Mouse (Mus musculus): ENCODE results near the gene Cdrt4.

The Cdrt4 gene

DNA sequence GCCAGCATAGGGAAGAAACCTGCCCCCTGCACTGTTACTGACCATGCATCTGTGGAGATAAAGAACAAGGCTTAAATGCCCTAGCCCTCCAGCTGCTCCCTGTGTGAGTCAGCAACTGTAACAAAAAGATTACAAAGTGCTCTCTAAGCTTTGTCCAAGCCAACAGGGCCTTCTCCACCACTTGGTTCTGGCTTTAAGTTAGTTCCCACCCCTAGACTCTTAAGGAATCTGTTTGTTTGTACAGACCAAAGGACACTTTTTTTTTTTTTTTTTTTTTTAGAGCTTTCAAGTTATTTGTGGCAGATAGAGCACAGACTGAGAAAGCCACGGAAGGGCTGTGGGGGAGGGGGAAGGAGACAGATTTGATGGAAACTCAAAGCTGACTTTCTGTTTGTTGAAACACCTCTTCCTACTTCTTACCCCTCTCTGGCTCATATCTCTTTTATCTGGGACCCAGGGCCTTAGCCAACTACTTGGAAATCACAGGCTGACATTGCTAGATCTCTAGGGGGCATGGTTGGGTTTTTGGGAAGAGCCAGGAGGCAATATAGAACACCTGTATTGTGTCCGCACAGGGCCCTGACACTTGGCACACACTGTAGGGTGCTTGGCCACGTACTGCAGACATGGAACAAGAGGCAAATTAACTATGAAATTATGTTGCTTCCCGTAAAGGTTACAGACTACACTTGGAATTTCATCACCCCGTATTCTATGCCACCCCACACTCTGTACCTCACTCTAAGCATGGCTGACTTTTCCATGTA is 44.9 kb downstream of the Cdrt4 start:
- in situ Hi-C loops (cut with MboI, MseI) = no loop called here

DNA sequence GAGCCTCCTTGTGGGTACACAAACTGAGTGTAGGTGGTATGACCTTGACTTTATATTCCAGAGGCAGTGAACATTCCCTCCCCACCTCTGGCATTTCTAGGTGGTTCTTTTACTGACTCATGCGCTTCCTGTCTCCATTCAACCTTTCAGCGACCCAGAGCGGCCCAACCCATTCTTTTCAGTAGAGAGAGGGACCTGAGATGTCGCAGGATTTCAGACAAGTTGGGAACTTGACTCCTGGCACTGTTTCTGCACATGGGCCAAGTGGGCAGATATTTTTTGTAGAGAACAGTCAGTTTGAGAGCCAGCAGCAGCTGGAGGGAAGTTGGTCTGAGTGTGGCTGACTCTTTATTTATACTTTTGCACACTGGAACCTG is 45.5 kb downstream of the Cdrt4 start:
- in situ Hi-C loops (cut with MboI, MseI) = no loop called here

DNA sequence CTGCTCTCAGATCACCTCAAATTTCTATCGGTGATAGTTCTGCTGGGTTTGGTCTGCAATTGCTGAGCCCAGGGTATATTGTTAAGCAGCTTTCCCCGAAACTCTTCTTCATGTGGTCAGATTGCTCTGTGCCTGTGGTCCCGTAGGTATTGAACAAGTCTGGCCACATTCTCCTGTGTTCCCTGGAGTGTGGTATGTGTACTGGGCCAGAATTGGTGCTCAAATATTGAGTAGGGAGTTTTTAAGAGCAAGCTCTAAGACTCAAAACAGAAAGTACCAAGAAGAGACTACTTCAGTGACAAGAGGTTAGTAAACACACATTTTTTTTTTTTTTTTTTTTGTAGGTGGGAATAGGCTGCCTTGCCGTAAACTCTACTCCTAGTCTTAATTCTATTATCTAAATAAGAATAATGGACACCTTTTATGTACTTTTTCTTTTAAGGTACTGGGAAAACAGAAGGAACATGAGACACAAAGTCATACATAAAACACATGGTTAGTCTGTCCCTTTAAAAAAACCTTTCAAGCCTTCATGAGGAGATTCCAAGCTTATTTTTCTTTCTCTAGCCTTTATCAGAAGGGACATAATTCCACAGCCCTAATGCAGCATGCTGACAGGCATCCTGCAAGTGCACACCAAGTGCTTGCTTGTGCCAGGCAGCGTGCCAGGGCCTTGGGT is 46.2 kb downstream of the Cdrt4 start:
- in situ Hi-C loops (cut with MboI, MseI) = no loop called here

DNA sequence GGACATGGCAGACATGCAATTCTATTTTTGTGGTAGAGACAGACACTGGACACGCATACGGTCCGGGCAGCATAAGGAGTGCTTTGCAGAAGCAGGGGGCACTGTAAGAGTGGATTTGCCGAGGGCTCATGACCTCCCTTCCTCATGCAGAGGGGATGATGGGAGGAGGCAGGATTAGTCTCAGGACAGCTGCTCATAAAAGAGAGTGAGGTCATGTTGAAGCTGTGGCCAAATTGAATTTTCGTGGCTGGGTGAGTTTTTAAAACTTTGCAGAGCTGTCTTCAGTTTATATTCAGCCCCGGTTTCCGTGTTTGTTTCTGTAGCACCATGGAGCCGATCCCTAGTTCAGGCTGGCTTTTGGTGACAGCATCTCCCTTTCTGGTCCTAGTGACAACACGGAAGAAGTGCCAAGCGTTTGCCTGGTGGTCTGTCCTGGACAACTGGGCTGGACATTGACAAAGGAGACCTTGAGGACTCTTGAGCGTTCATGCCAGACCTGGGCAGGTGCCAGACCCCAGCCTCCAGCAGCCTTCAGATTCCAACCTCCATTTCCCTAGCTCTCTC is 46.8 kb downstream of the Cdrt4 start:
- in situ Hi-C loops (cut with MboI, MseI) = no loop called here

DNA sequence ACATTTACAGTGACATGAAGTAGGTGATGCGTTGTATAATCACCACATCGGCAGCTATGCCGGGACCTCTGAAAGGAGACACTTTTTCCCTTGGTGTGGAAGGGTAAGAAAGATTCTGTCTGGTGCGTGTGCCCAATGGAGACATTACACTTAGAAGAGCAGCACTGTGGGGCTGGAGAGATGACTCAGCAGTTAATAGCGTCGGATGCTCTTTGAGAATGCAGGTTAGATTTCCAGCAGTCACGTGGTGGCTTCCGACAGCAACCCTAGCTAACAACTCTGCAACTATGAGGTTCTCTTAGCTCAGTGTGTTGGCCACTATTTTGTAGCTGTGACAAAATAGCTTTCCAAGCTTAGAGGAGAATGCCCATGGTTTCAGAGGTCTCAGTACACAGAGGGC is 49.1 kb downstream of the Cdrt4 start:
- in situ Hi-C loops (cut with MboI, MseI) = no loop called here

DNA sequence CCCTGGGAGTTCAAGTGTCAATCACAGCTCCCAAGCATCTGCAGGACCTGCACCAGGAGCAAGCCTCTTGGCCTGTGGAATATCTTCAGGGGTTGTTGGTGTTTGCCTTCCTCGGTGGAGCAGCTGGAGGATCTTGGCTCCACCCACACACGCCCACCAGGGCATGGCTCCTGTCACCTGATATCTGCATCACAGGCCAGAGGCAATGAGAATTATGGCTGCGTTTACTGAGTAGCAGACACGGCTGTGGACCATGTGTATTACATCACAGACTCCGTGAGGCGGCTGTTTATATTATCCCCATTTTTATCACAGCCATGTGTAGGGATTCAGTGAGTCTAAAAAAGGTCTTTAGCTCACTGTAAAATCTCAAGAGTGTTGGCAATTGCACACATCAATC is 53.6 kb downstream of the Cdrt4 start:
- in situ Hi-C loops (cut with MboI, MseI) = no loop called here

DNA sequence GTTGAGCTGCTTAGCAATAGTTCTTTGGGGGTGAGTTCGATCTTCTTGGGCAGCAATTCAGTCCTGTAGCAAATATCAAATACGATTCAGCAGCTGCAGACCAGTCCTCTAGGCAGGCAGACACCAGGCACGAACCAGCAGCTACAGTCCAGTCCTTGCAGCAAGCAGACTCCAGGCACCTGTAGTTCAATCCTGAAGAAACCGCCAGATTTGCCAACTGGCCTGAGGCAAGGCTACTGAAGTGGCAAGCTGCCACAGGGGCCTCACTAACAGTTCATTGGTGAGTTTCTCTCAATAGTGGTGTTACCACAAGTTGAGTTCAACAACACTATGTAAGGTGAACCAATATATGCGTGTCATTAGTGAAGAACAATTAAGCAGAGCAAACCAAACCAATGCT is 56.4 kb downstream of the Cdrt4 start:
- in situ Hi-C loops (cut with MboI, MseI) = no loop called here

DNA sequence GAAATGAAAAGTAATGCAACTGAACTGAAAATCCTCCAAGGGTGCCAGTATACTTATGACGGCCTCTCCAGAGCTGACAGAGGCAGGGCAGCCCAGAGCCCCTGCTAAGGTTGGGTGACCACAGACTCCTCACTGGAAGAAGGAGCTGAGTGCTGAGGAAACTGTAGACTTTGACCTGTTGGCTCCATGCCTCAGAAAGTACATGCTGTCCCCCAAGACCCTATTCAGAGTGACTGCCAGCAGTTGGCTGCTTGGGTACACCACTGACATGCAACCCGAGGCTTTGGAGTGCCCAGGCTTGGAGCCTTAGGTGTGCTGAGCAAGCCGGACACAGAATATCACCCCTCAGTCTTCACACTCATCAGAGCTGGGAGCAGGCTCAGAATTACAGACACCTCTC is 57.0 kb downstream of the Cdrt4 start:
- in situ Hi-C loops (cut with MboI, MseI) = no loop called here

DNA sequence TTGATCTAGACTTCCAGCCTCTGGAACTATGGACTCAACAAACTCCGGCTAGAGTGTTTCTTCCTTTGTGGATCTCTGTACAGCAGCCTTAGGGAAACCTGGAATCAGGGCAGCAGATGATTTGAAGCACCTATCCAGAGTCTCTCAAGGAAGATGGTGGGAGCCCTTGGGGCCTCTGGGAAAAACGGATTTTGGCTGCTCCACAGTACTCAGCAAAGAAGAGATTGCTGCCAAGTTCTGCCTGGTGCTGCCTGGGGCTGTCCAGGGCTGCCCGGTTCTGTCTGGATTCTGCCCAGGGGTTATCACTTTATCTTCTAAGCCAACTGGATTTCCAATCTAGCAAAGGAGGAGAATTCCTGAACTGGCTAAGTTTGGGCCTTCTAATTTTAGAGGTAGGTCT is 58.8 kb downstream of the Cdrt4 start:
- in situ Hi-C loops (cut with MboI, MseI) = no loop called here

DNA sequence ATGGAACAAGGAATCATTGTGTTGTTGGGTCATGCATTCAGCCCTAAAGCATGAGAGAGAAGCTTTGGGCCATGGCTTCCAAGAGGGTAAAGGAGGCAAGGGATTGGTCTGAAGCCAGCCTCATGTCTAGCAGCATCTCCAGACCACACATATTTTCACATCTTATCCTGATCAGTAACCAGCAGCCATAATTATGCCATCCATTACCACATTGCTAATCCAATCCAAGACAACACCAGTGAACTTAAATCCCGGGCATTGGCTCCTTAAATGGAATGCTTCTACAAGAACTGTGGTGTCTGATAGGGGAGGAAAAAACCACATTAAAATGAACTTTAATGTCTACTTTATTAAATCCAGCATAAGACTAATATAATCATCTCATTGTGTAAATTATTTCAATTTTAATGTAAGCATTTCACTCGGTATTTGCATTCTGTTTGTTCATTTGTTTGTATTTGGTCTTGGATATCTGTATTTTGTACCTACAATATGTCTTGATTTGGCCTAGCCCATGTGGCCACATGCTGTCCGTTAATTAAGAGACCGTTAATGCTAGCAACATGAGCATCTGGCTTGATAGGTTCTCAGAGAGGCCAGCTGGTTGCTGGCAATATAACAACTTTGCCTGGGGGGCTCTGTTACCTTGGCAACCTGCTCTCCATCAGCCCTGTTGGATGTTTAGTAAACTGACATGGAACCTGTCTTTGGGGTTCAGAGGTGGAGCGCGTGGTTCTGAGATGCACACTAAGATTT is 66.5 kb downstream of the Cdrt4 start:
- in situ Hi-C loops (cut with MboI, MseI) = no loop called here

DNA sequence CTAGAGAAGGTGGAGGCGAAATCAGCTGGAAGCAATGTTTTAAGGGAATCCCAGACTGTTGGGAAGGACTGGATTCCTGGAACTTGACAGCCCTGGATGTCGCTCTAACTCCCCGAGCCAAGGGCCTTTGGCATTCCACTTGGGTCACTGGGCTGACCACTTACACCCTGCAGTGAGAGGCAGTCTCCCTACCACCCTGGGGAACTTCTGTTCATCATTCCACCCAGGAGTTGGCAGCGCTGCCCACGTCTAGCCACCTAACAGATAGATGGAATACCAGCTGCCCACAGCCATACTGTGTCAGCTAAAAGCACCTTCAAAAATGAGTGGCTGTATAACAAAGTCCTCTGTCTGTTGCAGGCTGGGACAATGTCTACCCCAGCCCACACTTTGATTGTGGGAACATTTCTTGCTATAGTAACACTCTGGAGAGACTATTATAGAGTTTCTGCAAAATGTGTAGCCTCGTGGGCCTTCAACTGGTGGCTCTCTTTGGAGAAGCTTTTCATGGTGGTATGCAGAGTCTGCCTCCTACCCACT is 67.2 kb downstream of the Cdrt4 start:
- in situ Hi-C loops (cut with MboI, MseI) = no loop called here

DNA sequence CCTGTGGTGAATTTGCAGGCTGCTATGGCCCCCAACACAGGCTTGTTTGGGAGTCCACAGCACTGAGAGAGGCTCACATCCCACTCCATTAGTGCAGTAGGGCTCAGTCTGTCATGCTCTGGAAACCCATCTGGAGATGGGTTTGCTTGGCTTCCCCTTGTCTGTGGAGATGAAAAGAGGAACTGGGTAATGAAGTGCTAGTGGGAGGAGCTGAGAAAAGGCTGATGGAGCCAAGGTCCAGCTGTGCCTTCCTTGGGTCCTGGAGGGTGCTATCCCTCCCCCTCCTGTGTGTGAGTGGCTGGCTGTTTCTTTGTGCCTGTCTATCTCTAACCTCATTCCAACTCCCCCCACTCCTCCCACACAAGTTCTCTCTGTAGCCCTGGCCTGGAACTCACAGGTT is 69.6 kb downstream of the Cdrt4 start:
- in situ Hi-C loops (cut with MboI, MseI) = no loop called here

DNA sequence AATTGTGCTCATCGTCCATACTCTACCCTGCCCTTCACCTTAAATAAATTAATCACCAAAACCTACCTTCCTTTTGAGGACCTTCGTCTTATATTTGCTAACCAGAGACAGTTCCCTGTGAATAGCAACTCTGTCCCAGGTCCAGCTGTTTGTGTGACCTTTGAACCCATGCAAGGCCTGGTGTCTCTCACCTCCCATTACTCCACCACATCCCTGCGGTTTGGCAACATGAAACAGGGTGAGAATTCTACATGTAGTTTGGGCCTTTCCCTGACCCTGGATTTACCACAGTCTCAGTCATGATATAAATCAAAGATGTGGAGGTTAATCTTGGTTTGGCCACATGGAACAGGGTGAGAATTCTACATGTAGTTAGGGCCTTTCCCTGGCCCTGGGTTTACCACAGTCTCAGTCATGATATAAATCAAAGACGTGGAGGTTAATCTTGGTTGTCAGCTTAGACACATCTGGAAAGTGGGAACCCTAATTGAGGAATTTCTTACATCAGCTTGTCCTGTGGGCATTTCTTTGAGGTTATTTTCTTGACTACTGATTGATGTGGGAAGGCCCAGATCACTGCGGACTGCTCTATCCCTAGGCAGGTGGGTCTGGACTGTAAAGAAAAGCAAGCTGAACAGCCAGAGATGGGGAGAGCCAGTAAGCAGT is 70.3 kb downstream of the Cdrt4 start:
- in situ Hi-C loops (cut with MboI, MseI) = no loop called here

DNA sequence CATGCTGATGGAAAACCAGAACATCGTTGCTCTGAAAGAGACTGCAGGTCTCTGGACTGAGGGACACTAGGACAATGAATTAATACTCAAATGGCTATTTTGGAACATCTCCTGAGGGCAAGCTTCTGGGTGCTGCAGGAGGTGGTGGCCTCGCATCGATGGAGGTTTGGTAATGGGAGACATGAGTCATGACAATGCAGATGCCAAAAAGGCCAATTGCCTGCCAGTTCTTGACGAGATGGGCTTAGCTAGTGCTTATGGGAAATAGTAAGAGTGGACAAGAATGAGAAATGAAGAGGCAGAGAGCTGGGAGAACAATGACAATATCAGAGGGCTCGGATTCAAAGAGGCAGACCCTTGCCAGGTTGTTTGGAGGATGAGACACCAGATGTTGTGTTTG is 72.5 kb downstream of the Cdrt4 start:
- in situ Hi-C loops (cut with MboI, MseI) = no loop called here

DNA sequence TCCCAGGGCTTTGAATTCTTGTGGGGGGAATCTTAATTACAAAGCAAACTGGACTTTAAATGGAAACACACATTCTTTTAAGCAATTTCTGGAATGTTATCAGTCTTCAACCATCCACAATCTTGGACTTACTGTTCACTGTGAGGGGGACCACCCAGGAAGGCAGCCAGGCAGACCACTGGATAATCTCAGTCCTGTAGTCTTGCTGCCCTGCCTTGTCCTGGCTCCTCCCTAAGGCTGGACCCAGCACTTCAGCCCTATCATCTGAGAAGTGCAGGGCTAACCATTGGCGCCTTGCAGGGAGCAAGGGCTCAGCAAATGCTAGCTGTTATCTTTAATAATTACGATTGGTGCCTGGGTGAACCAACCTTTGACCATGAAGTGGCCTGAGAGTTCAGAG is 73.1 kb downstream of the Cdrt4 start:
- in situ Hi-C loops (cut with MboI, MseI) = no loop called here

DNA sequence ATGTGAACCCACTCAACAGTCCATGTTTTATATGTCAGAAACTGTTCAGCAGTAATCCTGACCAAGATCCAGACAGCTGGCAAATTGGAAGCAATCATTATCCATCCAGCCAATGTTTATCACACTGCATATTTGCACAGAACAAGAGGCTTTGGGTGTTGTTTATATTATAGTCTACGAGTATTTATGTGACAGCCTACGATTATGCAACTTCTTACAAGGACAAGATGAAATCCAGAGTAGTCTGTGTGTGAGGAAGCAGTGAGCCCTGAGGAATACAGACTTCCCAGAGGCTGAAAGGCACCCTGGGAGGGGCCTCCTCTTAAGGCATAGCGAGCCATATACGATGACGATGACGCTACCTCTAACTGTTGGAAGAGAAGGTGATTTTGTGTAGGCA is 74.5 kb downstream of the Cdrt4 start:
- in situ Hi-C loops (cut with MboI, MseI) = no loop called here

DNA sequence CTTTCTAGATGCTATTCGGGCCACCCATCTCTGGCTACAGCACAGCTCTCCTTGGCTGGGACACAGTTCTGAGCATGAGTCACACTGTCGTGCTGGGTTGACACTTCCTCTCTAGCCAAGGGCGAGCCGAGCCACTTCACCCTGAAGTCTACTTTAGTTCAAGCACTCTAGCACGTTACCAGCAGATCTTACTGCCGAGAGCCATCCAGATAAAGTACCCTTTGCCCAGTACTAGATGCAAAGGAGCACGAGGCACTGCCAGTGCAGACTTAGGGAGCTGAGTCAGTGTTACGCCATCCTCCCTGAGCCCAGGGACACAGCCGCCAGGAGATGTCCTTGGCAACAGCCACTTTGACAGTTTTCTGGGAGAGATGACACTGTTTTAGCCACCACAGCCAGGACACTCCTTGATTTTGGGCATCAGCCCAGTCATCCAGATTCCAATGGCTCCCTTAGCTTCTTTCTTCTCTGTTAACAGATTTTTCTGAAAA is 75.7 kb downstream of the Cdrt4 start:
- in situ Hi-C loops (cut with MboI, MseI) = no loop called here

DNA sequence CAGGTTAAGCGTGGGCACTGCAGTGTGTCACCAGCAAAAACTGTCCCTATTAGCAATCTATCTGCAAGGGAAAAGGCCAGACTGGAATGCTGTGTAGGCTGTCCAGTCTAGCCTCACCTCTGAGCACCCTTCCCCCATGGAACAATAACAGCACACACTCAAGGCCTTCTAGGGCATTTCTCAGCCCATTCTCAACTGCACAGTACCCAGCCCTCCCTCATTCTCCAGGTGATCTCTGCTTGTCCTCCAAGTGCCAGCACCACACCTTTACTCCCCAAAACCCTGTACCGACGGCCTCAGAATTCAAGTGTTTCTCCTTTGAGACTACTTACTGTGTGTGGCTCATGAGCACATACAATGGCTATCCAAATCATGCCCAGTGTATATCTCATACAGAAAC is 77.1 kb downstream of the Cdrt4 start:
- in situ Hi-C loops (cut with MboI, MseI) = no loop called here

DNA sequence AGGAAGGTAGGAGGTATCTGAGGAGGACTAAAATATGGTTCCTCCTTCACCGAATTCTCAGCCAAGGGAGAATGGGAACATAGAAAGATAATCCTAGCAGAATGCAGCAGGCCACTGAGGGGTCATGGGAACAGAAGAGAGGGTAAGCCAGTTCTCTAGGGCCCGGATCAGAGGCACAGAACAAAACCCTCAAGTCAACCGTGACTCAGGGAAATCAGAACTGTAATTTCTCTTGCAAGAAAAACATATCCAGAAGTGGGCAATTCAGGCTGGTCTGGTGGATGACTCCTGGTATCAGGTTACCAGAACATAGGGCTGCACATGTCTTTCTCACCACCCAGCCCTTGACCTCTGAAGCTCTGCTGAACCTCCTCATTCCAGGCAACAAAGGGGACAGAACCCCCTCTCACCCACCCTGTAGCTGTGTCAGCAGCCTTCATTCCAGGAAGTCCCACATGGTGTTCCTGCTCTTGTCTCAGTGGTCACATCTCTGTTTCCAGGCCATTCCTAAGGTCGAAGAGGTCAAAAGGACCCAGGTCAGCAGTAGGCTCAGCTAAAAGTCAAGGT is 78.2 kb downstream of the Cdrt4 start:
- in situ Hi-C loops (cut with MboI, MseI) = no loop called here

DNA sequence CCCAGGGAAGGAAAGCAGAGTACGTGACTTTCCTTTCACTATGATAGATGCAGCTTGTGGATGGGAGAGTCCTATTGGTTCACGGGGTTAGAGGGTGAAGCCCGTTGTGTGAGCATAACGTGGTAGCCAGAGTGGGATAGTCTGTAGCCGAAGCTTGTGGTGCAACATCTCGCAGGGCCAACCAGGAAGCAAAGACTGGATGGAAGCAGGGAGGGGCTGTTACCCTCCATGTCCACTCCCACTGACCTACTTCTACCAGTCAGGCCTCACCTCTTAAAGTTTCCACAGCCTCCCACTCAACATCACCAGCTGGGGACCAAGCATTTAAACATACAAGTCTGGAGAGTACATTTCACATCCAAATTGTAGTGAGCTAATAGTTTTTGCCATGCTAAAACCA is 78.7 kb downstream of the Cdrt4 start:
- in situ Hi-C loops (cut with MboI, MseI) = no loop called here

Measured in T-helper 17 cell (primary cell).